Mouse (Mus musculus): ENCODE data around the gene Boll. TPM values are rescaled to one million over a fixed set of nuclear protein-coding genes. Genes with fewer than 3 reads are reported as not detected.

The Boll gene
- polyA plus RNA-seq, 1 experiment from 2014 or later = 1.3 TPM

DNA sequence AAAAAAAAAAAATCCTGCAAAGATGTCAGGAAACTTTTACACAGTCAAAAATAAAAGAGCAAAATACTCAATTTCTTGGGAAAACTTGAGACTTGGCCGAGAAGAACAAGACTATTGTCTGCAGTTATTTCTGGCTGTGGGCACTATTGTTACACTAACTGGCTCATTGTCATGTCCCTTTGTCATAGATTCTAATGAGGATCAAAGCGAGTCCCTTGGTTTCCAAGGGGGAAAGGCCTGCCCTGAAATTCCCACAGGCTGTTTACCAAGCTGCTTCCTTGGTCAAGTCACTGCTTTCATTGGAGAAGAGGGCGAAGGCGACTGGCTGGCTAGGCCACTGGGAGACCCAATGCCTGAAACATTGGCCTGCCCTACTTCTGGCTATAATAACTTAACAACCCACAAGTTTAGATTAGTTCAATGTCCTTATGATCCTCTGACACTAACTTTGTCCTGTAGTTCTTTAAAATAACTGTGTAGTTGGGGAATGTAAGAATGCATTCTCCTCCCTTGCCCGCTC is 157.4 kb downstream of the Boll start:
- Histone ChIP-seq H3K4me3 (no peak overlapping the region), H3K27ac (ENCODE audit: poor library complexity, severe bottlenecking) (no peak overlapping the region), H3K4me2 (no peak overlapping the region), H3K9me3 (replicated peaks) (no peaks in the 10 kb centered on the region), H3K36me3 (peaks cover 5% of the 10 kb centered on the region; the same call in 1 of the 2 replicates), H3K27me3 (replicated peaks) (no peaks in the 10 kb centered on the region), H3K4me1 (replicated peaks) (peaks cover 28% of the 10 kb centered on the region), H3K9ac (no peak overlapping the region)
- WGBS = 71% methylated on average over 5 of the region's 5 CpGs
- ATAC-seq (ENCODE audit: insufficient number of reproducible peaks, low FRiP score) = no peak

DNA sequence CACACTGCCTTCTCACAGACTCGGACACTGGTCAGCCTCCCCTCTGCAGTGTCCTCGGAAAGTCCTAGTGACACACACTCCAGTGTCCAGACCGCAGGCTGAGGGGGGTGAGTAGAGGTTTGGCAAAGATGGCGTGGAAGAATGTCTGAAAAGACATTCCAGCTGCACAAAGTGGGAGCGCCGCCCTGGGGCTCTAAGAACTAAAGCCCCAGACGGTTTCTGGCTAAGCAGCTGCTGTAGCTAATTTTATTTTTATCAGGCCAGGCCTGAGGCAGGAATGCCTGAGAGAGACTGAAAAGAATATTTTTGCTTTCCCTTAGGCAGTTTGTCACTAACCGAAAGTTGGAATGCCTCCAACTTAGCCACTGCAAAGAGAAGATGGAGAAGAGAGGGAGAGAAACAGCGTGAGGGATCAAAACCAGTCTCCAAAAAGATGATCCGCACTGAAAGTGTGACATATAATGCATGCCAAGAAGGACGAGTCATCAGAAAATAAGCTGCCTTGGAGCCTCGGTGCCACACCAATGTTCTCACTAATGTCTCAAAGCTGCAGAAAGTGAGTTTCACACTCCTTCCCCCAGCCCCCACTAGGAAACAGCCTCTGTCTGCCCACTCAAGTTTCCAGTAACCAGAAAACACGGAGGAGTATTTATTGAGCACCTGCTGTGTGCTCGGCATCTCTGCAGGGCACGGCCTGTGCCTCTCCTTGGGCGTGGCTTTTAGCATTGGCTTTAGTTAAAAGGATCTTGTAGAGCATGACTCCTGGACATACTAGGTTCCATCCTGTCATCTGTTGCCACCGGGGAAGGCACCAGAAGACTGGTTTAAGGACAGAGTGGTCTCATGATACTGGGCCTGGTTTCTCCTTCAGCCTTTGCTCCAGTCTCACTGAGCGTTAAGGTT is 161.2 kb downstream of the Boll start:
- 53% methylated on average over 18 of the region's 18 CpGs for WGBS

DNA sequence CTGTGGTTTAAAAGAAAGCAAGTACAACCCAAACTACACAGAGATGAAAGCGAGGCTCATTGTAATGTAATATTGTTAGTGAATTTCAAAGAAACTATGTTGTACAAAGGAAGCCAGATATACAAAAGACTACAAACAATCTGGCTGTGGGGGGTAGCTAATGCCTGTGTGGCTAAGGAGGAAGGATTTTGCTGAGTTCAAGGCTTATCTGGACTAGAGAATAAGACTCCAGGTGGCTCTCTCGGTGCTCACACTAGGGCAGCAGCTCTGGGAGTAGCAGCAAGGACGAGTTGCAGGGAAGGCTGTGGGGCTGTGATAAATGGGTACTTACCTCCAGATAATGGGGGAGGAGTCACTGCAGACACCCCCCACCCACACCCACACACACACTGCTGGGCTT is 164.6 kb downstream of the Boll start:
- H3K27ac ChIP-seq (ENCODE audit: poor library complexity, severe bottlenecking) = no peak overlapping the region
- H3K27me3 ChIP-seq (replicated peaks) = no peaks in the 10 kb centered on the region
- 36% methylated on average over 3 of the region's 3 CpGs for WGBS
- H3K36me3 ChIP-seq = peaks cover 3% of the 10 kb centered on the region; the same call in 1 of the 2 replicates
- H3K4me3 ChIP-seq = no peak overlapping the region
- H3K4me2 ChIP-seq = no peak overlapping the region
- no peak overlapping the region for H3K9ac ChIP-seq
- no peaks in the 10 kb centered on the region for H3K9me3 ChIP-seq (replicated peaks)
- H3K4me1 ChIP-seq (replicated peaks) = peaks cover 26% of the 10 kb centered on the region
- ATAC-seq (ENCODE audit: insufficient number of reproducible peaks, low FRiP score) = no peak

More for the DNA sequence above, 161.2 kb downstream of the Boll start:
- H3K36me3 ChIP-seq = peaks cover 5% of the 10 kb centered on the region; the same call in 1 of the 2 replicates
- no peak overlapping the region for H3K4me3 ChIP-seq
- H3K4me2 ChIP-seq = peak overlapping the region; percentile 17; the same call in 1 of the 2 replicates
- no peaks in the 10 kb centered on the region for H3K27me3 ChIP-seq (replicated peaks)
- ATAC-seq (ENCODE audit: insufficient number of reproducible peaks, low FRiP score) = 0 out of 2 replicates have a peak, but pooled peaks have one; percentile 29
- peaks cover 19% of the 10 kb centered on the region for H3K4me1 ChIP-seq (replicated peaks)
- peak overlapping the region; percentile 68 for H3K27ac ChIP-seq (ENCODE audit: poor library complexity, severe bottlenecking)
- no peaks in the 10 kb centered on the region for H3K9me3 ChIP-seq (replicated peaks)
- H3K9ac ChIP-seq = no peak overlapping the region

Other genes starting within 250 kb of the Boll start
- 104 and 110 TPM in 2 replicates for gene Mob4, start 232.2 kb downstream of the Boll start, polyA plus RNA-seq (2016; fragmentation: Nextera tagmentation; extraction: Ambion mirVana)
- gene Rftn2, start 136.7 kb downstream of the Boll start, polyA plus RNA-seq (2016; fragmentation: Nextera tagmentation; extraction: Ambion mirVana) = 6.5 and 6.8 TPM in 2 replicates
- gene Mars2, start 126.3 kb downstream of the Boll start, polyA plus RNA-seq (2016; fragmentation: Nextera tagmentation; extraction: Ambion mirVana) = 4.0 and 4.1 TPM in 2 replicates
- 0.77 and 0.80 TPM in 2 replicates for gene Plcl1, start 42.5 kb upstream of the Boll start, polyA plus RNA-seq (2016; fragmentation: Nextera tagmentation; extraction: Ambion mirVana)

Data from heart, embryonic 12.5 days (tissue).